Mouse (Mus musculus): ENCODE results near the gene Rnf17. TPM values are rescaled to one million over a fixed set of nuclear protein-coding genes. Genes with fewer than 3 reads are reported as not detected.

Rnf17 gene
- polyA plus RNA-seq, 1 experiment = not detected

GRCm38 (mm10) chr14:56514775-56515174 lies 112.4 kb downstream of the Rnf17 start:
- H3ac ChIP-seq (ENCODE audit: control insufficient read depth, insufficient read length) = no peak overlapping the region
- no peaks in the 10 kb centered on the region for H3K36me3 ChIP-seq (ENCODE audit: control insufficient read depth, insufficient read depth)
- TF ChIP-seq USF1 (IDR thresholded peaks at IDR 0.05; ENCODE audit: low read depth) = no peak
- no peak for TF ChIP-seq POLR2AphosphoS2 (IDR thresholded peaks at IDR 0.05; ENCODE audit: insufficient read length, low read depth)
- TF ChIP-seq MYOD1 (IDR thresholded peaks at IDR 0.05; ENCODE audit: control insufficient read depth in 1 of 3, insufficient read length in 2 of 3, low read depth in 2 of 3) = no peak
- H3K79me2 ChIP-seq (ENCODE audit: control insufficient read depth, insufficient read depth) = no peaks in the 10 kb centered on the region
- H3K4me3 ChIP-seq = no peak overlapping the region
- no peaks in the 10 kb centered on the region for H3K27me3 ChIP-seq (ENCODE audit: control insufficient read depth, insufficient read depth, insufficient read length)
- no peak overlapping the region for H3K4me2 ChIP-seq (ENCODE audit: low read depth)

GRCm38 (mm10) chr14:56530788-56531187 lies 128.4 kb downstream of the Rnf17 start:
- no peak for TF ChIP-seq TCF12 (IDR thresholded peaks at IDR 0.05; ENCODE audit: insufficient read depth, poor library complexity, severe bottlenecking)
- no peak for TF ChIP-seq MAX (IDR thresholded peaks at IDR 0.05; ENCODE audit: low read depth)
- no peak for TF ChIP-seq POLR2A (IDR thresholded peaks at IDR 0.05; ENCODE audit: insufficient read length, low read depth)
- no peak for TF ChIP-seq USF1 (IDR thresholded peaks at IDR 0.05; ENCODE audit: low read depth)
- no peak for TF ChIP-seq POLR2AphosphoS2 (IDR thresholded peaks at IDR 0.05; ENCODE audit: insufficient read length, low read depth)
- no peak for TF ChIP-seq SRF (IDR thresholded peaks at IDR 0.05; ENCODE audit: control insufficient read depth, insufficient read length, low read depth)
- TF ChIP-seq TCF3 (IDR thresholded peaks at IDR 0.05; ENCODE audit: insufficient read length, low read depth) = no peak
- TF ChIP-seq CEBPB (IDR thresholded peaks at IDR 0.05; ENCODE audit: insufficient read depth, poor library complexity, severe bottlenecking) = no peak
- TF ChIP-seq REST (IDR thresholded peaks at IDR 0.05; ENCODE audit: insufficient read depth, insufficient read length) = no peak
- no peak for TF ChIP-seq E2F4 (IDR thresholded peaks at IDR 0.05; ENCODE audit: insufficient read depth)
- TF ChIP-seq MYOD1 (IDR thresholded peaks at IDR 0.05; ENCODE audit: control insufficient read depth in 1 of 3, insufficient read length in 2 of 3, low read depth in 2 of 3) = no peak
- TF ChIP-seq MYOG (IDR thresholded peaks at IDR 0.05; ENCODE audit: control insufficient read depth in 1 of 3, insufficient read depth in 1 of 3, insufficient read length in 2 of 3, low read depth in 2 of 3) = no peak
- no peak overlapping the region for H3K4me3 ChIP-seq
- peaks cover 7% of the 10 kb centered on the region for H3K36me3 ChIP-seq (ENCODE audit: control insufficient read depth, insufficient read depth)
- H3K4me2 ChIP-seq (ENCODE audit: low read depth) = no peak overlapping the region
- H3K27me3 ChIP-seq (ENCODE audit: control insufficient read depth, insufficient read depth, insufficient read length) = no peaks in the 10 kb centered on the region
- no peak overlapping the region for H3ac ChIP-seq (ENCODE audit: control insufficient read depth, insufficient read length)
- H3K79me2 ChIP-seq (ENCODE audit: control insufficient read depth, insufficient read depth) = no peaks in the 10 kb centered on the region

GRCm38 (mm10) chr14:56544946-56545345 lies 142.6 kb downstream of the Rnf17 start:
- no peak overlapping the region for H3K4me3 ChIP-seq
- no peaks in the 10 kb centered on the region for H3K27me3 ChIP-seq (ENCODE audit: control insufficient read depth, insufficient read depth, insufficient read length)
- no peak overlapping the region for H3K4me2 ChIP-seq (ENCODE audit: low read depth)
- H3ac ChIP-seq (ENCODE audit: control insufficient read depth, insufficient read length) = no peak overlapping the region
- H3K36me3 ChIP-seq (ENCODE audit: control insufficient read depth, insufficient read depth) = peaks cover 9% of the 10 kb centered on the region
- no peak for TF ChIP-seq MYOG (IDR thresholded peaks at IDR 0.05; ENCODE audit: control insufficient read depth in 1 of 3, insufficient read depth in 1 of 3, insufficient read length in 2 of 3, low read depth in 2 of 3)
- TF ChIP-seq MYOD1 (IDR thresholded peaks at IDR 0.05; ENCODE audit: control insufficient read depth in 1 of 3, insufficient read length in 2 of 3, low read depth in 2 of 3) = no peak
- no peak for TF ChIP-seq TCF12 (IDR thresholded peaks at IDR 0.05; ENCODE audit: insufficient read depth, poor library complexity, severe bottlenecking)
- TF ChIP-seq MAX (IDR thresholded peaks at IDR 0.05; ENCODE audit: low read depth) = no peak
- TF ChIP-seq POLR2AphosphoS2 (IDR thresholded peaks at IDR 0.05; ENCODE audit: insufficient read length, low read depth) = no peak
- TF ChIP-seq SRF (IDR thresholded peaks at IDR 0.05; ENCODE audit: control insufficient read depth, insufficient read length, low read depth) = no peak
- TF ChIP-seq E2F4 (IDR thresholded peaks at IDR 0.05; ENCODE audit: insufficient read depth) = no peak
- no peak for TF ChIP-seq REST (IDR thresholded peaks at IDR 0.05; ENCODE audit: insufficient read depth, insufficient read length)
- H3K79me2 ChIP-seq (ENCODE audit: control insufficient read depth, insufficient read depth) = no peaks in the 10 kb centered on the region

- Histone ChIP-seq H3K27me3 (ENCODE audit: control insufficient read depth, insufficient read depth, insufficient read length) (no peaks in the 10 kb centered on the region), H3K36me3 (ENCODE audit: control insufficient read depth, insufficient read depth) (peaks cover 9% of the 10 kb centered on the region), H3K79me2 (ENCODE audit: control insufficient read depth, insufficient read depth) (no peaks in the 10 kb centered on the region), H3ac (ENCODE audit: control insufficient read depth, insufficient read length) (no peak overlapping the region), H3K4me3 (no peak overlapping the region), H3K4me2 (ENCODE audit: low read depth) (no peak overlapping the region)
- no peak for TF ChIP-seq CEBPB (IDR thresholded peaks at IDR 0.05; ENCODE audit: insufficient read depth, poor library complexity, severe bottlenecking)
- no peak for TF ChIP-seq SRF (IDR thresholded peaks at IDR 0.05; ENCODE audit: control insufficient read depth, insufficient read length, low read depth)
- no peak for TF ChIP-seq REST (IDR thresholded peaks at IDR 0.05; ENCODE audit: insufficient read depth, insufficient read length)
- no peak for TF ChIP-seq USF1 (IDR thresholded peaks at IDR 0.05; ENCODE audit: low read depth)
- no peak for TF ChIP-seq POLR2A (IDR thresholded peaks at IDR 0.05; ENCODE audit: insufficient read length, low read depth)
- TF ChIP-seq TCF12 (IDR thresholded peaks at IDR 0.05; ENCODE audit: insufficient read depth, poor library complexity, severe bottlenecking) = no peak
- no peak for TF ChIP-seq MAX (IDR thresholded peaks at IDR 0.05; ENCODE audit: low read depth)
- no peak for TF ChIP-seq E2F4 (IDR thresholded peaks at IDR 0.05; ENCODE audit: insufficient read depth)
- TF ChIP-seq TCF3 (IDR thresholded peaks at IDR 0.05; ENCODE audit: insufficient read length, low read depth) = no peak
- no peak for TF ChIP-seq MYOD1 (IDR thresholded peaks at IDR 0.05; ENCODE audit: control insufficient read depth in 1 of 3, insufficient read length in 2 of 3, low read depth in 2 of 3)
- TF ChIP-seq MYOG (IDR thresholded peaks at IDR 0.05; ENCODE audit: control insufficient read depth in 1 of 3, insufficient read depth in 1 of 3, insufficient read length in 2 of 3, low read depth in 2 of 3) = no peak
- no peak for TF ChIP-seq POLR2AphosphoS2 (IDR thresholded peaks at IDR 0.05; ENCODE audit: insufficient read length, low read depth)
These were observed 143.1 kb downstream of the Rnf17 start for GRCm38 (mm10) chr14:56545491-56545890.

GRCm38 (mm10) chr14:56550960-56551359 lies 148.6 kb downstream of the Rnf17 start:
- H3K4me3 ChIP-seq = no peak overlapping the region
- no peak overlapping the region for H3K4me2 ChIP-seq (ENCODE audit: low read depth)
- peaks cover 13% of the 10 kb centered on the region for H3K36me3 ChIP-seq (ENCODE audit: control insufficient read depth, insufficient read depth)
- no peaks in the 10 kb centered on the region for H3K79me2 ChIP-seq (ENCODE audit: control insufficient read depth, insufficient read depth)
- no peak for TF ChIP-seq SRF (IDR thresholded peaks at IDR 0.05; ENCODE audit: control insufficient read depth, insufficient read length, low read depth)
- TF ChIP-seq E2F4 (IDR thresholded peaks at IDR 0.05; ENCODE audit: insufficient read depth) = no peak
- TF ChIP-seq MAX (IDR thresholded peaks at IDR 0.05; ENCODE audit: low read depth) = no peak
- no peak for TF ChIP-seq TCF3 (IDR thresholded peaks at IDR 0.05; ENCODE audit: insufficient read length, low read depth)
- no peak for TF ChIP-seq POLR2AphosphoS2 (IDR thresholded peaks at IDR 0.05; ENCODE audit: insufficient read length, low read depth)
- no peak overlapping the region for H3ac ChIP-seq (ENCODE audit: control insufficient read depth, insufficient read length)
- H3K27me3 ChIP-seq (ENCODE audit: control insufficient read depth, insufficient read depth, insufficient read length) = no peaks in the 10 kb centered on the region
